Mouse (Mus musculus) neural tube, embryonic 14.5 days (tissue): ENCODE measurements around the gene Twf1. TPM values are rescaled to one million over a fixed set of nuclear protein-coding genes. Genes with fewer than 3 reads are reported as not detected.

Experiments
- ATAC-seq: fragments of 200-750 bp; cut with Nextera tagmentation; 2 replicates; pipeline ENCODE4 v1.8.0; 2017; ENCODE audit warnings: low read depth, mild to moderate bottlenecking, moderate TSS enrichment, moderate library complexity
- H3K27ac ChIP-seq: fragments of 300-500 bp; sonication (generic); 2 replicates; pipeline ENCODE4 v1.5.1; 2014; ENCODE audit warnings: low read depth, mild to moderate bottlenecking, control low read depth, low read length, moderate library complexity, mixed read lengths
- H3K27me3 ChIP-seq: fragments of 300-500 bp; sonication (generic); 2 replicates; pipeline ENCODE4 v1.6.1; 2014; ENCODE audit warnings: low read length; ENCODE audit not compliant: control insufficient read depth, insufficient read depth
- H3K36me3 ChIP-seq: fragments of 300-500 bp; sonication (generic); 2 replicates; pipeline ENCODE4 v1.6.1; 2014; ENCODE audit warnings: low read length, mixed read lengths; ENCODE audit not compliant: control insufficient read depth, insufficient read depth
- H3K4me1 ChIP-seq: fragments of 300-500 bp; sonication (generic); 2 replicates; pipeline ENCODE4 v1.6.1; 2014; ENCODE audit warnings: low read length; ENCODE audit not compliant: control insufficient read depth, insufficient read depth
- H3K4me2 ChIP-seq: fragments of 300-500 bp; sonication (generic); 2 replicates; pipeline ENCODE4 v1.6.1; 2014; ENCODE audit warnings: mild to moderate bottlenecking, low read depth, low read length, control low read depth
- H3K4me3 ChIP-seq: fragments of 300-500 bp; sonication (generic); 2 replicates; pipeline ENCODE4 v1.5.1; 2014; ENCODE audit warnings: low read depth, low read length, control low read depth, mixed read lengths
- H3K9ac ChIP-seq: fragments of 300-500 bp; sonication (generic); replicated peaks from 2 replicates; pipeline ENCODE4 v1.6.1; 2014; ENCODE audit warnings: low read depth, mild to moderate bottlenecking, control low read depth, low read length, mixed read lengths
- H3K9me3 ChIP-seq: fragments of 300-500 bp; sonication (generic); 2 replicates; pipeline ENCODE4 v1.6.1; 2016; ENCODE audit warnings: low read length; ENCODE audit not compliant: control insufficient read depth
- WGBS: fragments of 180-500 bp; shearing (Covaris S2); extraction: QIAGEN DNeasy Blood & Tissue Kit; methylation state at CpG from one replicate; pipeline ENCODE4 v1.1.7; 2014; 5-methylcytosine and 5-hydroxymethylcytosine counted together
- polyA plus RNA-seq: library from polyadenylated mRNA; unstranded; fragments of >200 nt; fragmentation: Nextera tagmentation; extraction: Ambion mirVana; gene quantifications from 2 replicates; pipeline ENCODE4 v1.2.1, GENCODE M21; 2014

Gene Twf1
- polyA plus RNA-seq, 1 experiment from 2014 or later, result 75.5 TPM

- ATAC-seq, result no peak
- WGBS, result 93% methylated on average over 7 of the region's 7 CpGs
- Histone ChIP-seq H3K9me3 (no peaks in the 10 kb centered on the region), H3K4me2 (no peak overlapping the region), H3K27ac (no peak overlapping the region), H3K36me3 (no peaks in the 10 kb centered on the region), H3K4me1 (no peaks in the 10 kb centered on the region), H3K4me3 (no peak overlapping the region), H3K9ac (no peak overlapping the region), H3K27me3 (no peaks in the 10 kb centered on the region)
These were observed 54.2 kb downstream of the Twf1 start for GRCm38 (mm10) chr15:94535521-94535920.

- ATAC-seq, result no peak
- Histone ChIP-seq H3K9ac (no peak overlapping the region), H3K4me1 (no peaks in the 10 kb centered on the region), H3K27ac (no peak overlapping the region), H3K4me3 (no peak overlapping the region), H3K36me3 (no peaks in the 10 kb centered on the region), H3K4me2 (no peak overlapping the region), H3K9me3 (no peaks in the 10 kb centered on the region), H3K27me3 (no peaks in the 10 kb centered on the region)
- 94% methylated on average over 6 of the region's 6 CpGs for WGBS
These were observed 56.7 kb downstream of the Twf1 start for GRCm38 (mm10) chr15:94532956-94533355.

- no peak for ATAC-seq
- 94% methylated on average over 5 of the region's 5 CpGs for WGBS
- Histone ChIP-seq H3K9me3 (no peaks in the 10 kb centered on the region), H3K36me3 (no peaks in the 10 kb centered on the region), H3K4me1 (no peaks in the 10 kb centered on the region), H3K4me2 (no peak overlapping the region), H3K27ac (no peak overlapping the region), H3K9ac (no peak overlapping the region), H3K4me3 (no peak overlapping the region), H3K27me3 (no peaks in the 10 kb centered on the region)
These were observed 57.4 kb downstream of the Twf1 start for GRCm38 (mm10) chr15:94532306-94532705.

GRCm38 (mm10) chr15:94530519-94530918, 59.2 kb downstream of the Twf1 start:
- H3K36me3 ChIP-seq, result no peaks in the 10 kb centered on the region
- no peaks in the 10 kb centered on the region for H3K4me1 ChIP-seq
- no peak overlapping the region for H3K9ac ChIP-seq
- H3K27me3 ChIP-seq, result no peaks in the 10 kb centered on the region
- no peaks in the 10 kb centered on the region for H3K9me3 ChIP-seq
- WGBS, result 78% methylated on average over 3 of the region's 3 CpGs
- H3K4me3 ChIP-seq, result no peak overlapping the region
- ATAC-seq, result no peak
- H3K4me2 ChIP-seq, result no peak overlapping the region
- H3K27ac ChIP-seq, result no peak overlapping the region

Other genes starting within 250 kb of the Twf1 start
- gene Adamts20, start 124.5 kb downstream of the Twf1 start, polyA plus RNA-seq, result 3.8 and 5.6 TPM in 2 replicates
- gene Pus7l, start 46.3 kb downstream of the Twf1 start, polyA plus RNA-seq, result 7.1 and 8.4 TPM in 2 replicates
- 1.2 and 1.5 TPM in 2 replicates for gene Irak4, start 46.2 kb downstream of the Twf1 start, polyA plus RNA-seq
- gene Tmem117, start 39.3 kb upstream of the Twf1 start, polyA plus RNA-seq, result 17.3 and 19.5 TPM in 2 replicates